Mouse (Mus musculus) midbrain, embryonic 10.5 days (tissue): ENCODE measurements around the gene Mrpl12. TPM values are rescaled to one million over a fixed set of nuclear protein-coding genes. Genes with fewer than 3 reads are reported as not detected.

Experiments used
- DNase-seq: peaks from one replicate; pipeline ENCODE4 v3.0.0-alpha.2; 2017; ENCODE audit warnings: low spot score
- H3K27ac ChIP-seq: fragments of 300-500 bp; sonication (generic); replicated peaks from 2 replicates; pipeline ENCODE4 v1.5.1; 2016; ENCODE audit warnings: mild to moderate bottlenecking
- H3K27me3 ChIP-seq: fragments of 300-500 bp; sonication (generic); 2 replicates; pipeline ENCODE4 v1.6.1; 2016; ENCODE audit warnings: low read depth, mild to moderate bottlenecking; ENCODE audit not compliant: poor library complexity, severe bottlenecking
- H3K36me3 ChIP-seq: fragments of 300-500 bp; sonication (generic); 2 replicates; pipeline ENCODE4 v1.6.1; 2016; ENCODE audit warnings: mild to moderate bottlenecking, moderate library complexity
- H3K4me1 ChIP-seq: fragments of 300-500 bp; sonication (generic); 2 replicates; pipeline ENCODE4 v1.6.1; 2016
- H3K4me3 ChIP-seq: fragments of 300-500 bp; sonication (generic); 2 replicates; pipeline ENCODE4 v1.5.1; 2016; ENCODE audit warnings: mild to moderate bottlenecking, moderate library complexity
- H3K9me3 ChIP-seq: fragments of 300-500 bp; sonication (generic); replicated peaks from 2 replicates; pipeline ENCODE4 v1.6.1; 2016; ENCODE audit warnings: mild to moderate bottlenecking
- WGBS: fragments of 180-500 bp; shearing (Covaris S2); methylation state at CpG from one replicate; pipeline ENCODE4 v1.1.7; 2016; 5-methylcytosine and 5-hydroxymethylcytosine counted together
- polyA plus RNA-seq: library from polyadenylated mRNA; unstranded; fragments of >200 nt; fragmentation: Nextera tagmentation; extraction: Ambion mirVana; gene quantifications from 2 replicates; pipeline ENCODE4 v1.2.1, GENCODE M21; 2016

Mrpl12 gene
- polyA plus RNA-seq, 1 experiment from 2014 or later = 194 TPM

- peak; percentile 65 for DNase-seq
- Histone ChIP-seq H3K36me3 (peaks cover 50% of the 10 kb centered on the region), H3K4me1 (peaks cover 61% of the 10 kb centered on the region), H3K4me3 (0 out of 2 replicates have a peak overlapping the region, but pooled peaks have one; percentile 1), H3K9me3 (no peaks in the 10 kb centered on the region), H3K27ac (no peak overlapping the region), H3K27me3 (no peaks in the 10 kb centered on the region)
- WGBS = 62% methylated on average over 4 of the region's 4 CpGs
Measured at GRCm38 (mm10) chr11:120489054-120489761, 4.8 kb downstream of the Mrpl12 start.

GRCm38 (mm10) chr11:120490291-120491046, 6.1 kb downstream of the Mrpl12 start:
- Histone ChIP-seq H3K27me3 (no peaks in the 10 kb centered on the region), H3K27ac (peak overlapping the region; percentile 91), H3K4me3 (peak overlapping the region; percentile 93), H3K36me3 (peaks cover 60% of the 10 kb centered on the region), H3K4me1 (peaks cover 55% of the 10 kb centered on the region), H3K9me3 (no peaks in the 10 kb centered on the region)
- WGBS = 38% methylated on average over 4 of the region's 4 CpGs
- no peak for DNase-seq

- H3K36me3 ChIP-seq = peaks cover 60% of the 10 kb centered on the region
- peaks cover 49% of the 10 kb centered on the region for H3K4me1 ChIP-seq
- peak within 1 kb of the TSS; percentile 91 for H3K27ac ChIP-seq
- peak; percentile 89 for DNase-seq
- WGBS = under 1% methylated on average over 35 of the region's 35 CpGs
- H3K27me3 ChIP-seq = no peaks in the 10 kb centered on the region
- no peaks in the 10 kb centered on the region for H3K9me3 ChIP-seq
- peak within 1 kb of the TSS; percentile 93 for H3K4me3 ChIP-seq
Measured at GRCm38 (mm10) chr11:120491317-120492023, 7.1 kb downstream of the Mrpl12 start, which contains the start of gene Slc25a10. TSS of gene Slc25a10 (plus strand) at chr11:120491840.

- DNase-seq = peak; percentile 52
- Histone ChIP-seq H3K9me3 (no peaks in the 10 kb centered on the region), H3K27ac (peak overlapping the region; percentile 91), H3K36me3 (peaks cover 60% of the 10 kb centered on the region), H3K4me1 (peaks cover 49% of the 10 kb centered on the region), H3K27me3 (no peaks in the 10 kb centered on the region), H3K4me3 (peak overlapping the region; percentile 93)
- WGBS = under 1% methylated on average over 48 of the region's 48 CpGs
Measured at GRCm38 (mm10) chr11:120492024-120492877, 7.8 kb downstream of the Mrpl12 start.

- 33% methylated on average over 3 of the region's 3 CpGs for WGBS
Measured at GRCm38 (mm10) chr11:120492878-120493203, 8.4 kb downstream of the Mrpl12 start.

GRCm38 (mm10) chr11:120493351-120493750, 8.9 kb downstream of the Mrpl12 start:
- Histone ChIP-seq H3K9me3 (no peaks in the 10 kb centered on the region), H3K27me3 (no peaks in the 10 kb centered on the region), H3K4me3 (peak overlapping the region; percentile 93), H3K4me1 (peaks cover 49% of the 10 kb centered on the region), H3K27ac (peak overlapping the region; percentile 91), H3K36me3 (peaks cover 60% of the 10 kb centered on the region)
- no peak for DNase-seq
- WGBS = 83% methylated on average over 3 of the region's 3 CpGs

More at GRCm38 (mm10) chr11:120492878-120493203, 8.4 kb downstream of the Mrpl12 start:
- Histone ChIP-seq H3K27ac (peak overlapping the region; percentile 91), H3K4me3 (peak overlapping the region; percentile 93), H3K9me3 (no peaks in the 10 kb centered on the region), H3K4me1 (peaks cover 49% of the 10 kb centered on the region), H3K36me3 (peaks cover 60% of the 10 kb centered on the region), H3K27me3 (no peaks in the 10 kb centered on the region)
- DNase-seq = no peak

- 77% methylated on average over 3 of the region's 3 CpGs for WGBS
- H3K36me3 ChIP-seq = peaks cover 60% of the 10 kb centered on the region
Measured at GRCm38 (mm10) chr11:120493911-120494310, 9.5 kb downstream of the Mrpl12 start.

GRCm38 (mm10) chr11:120497436-120497835, 13.0 kb downstream of the Mrpl12 start:
- no peak overlapping the region for H3K4me3 ChIP-seq
- H3K9me3 ChIP-seq = no peaks in the 10 kb centered on the region
- peaks cover 56% of the 10 kb centered on the region for H3K36me3 ChIP-seq
- H3K27ac ChIP-seq = no peak overlapping the region
- DNase-seq = no peak
- peaks cover 18% of the 10 kb centered on the region for H3K4me1 ChIP-seq
- H3K27me3 ChIP-seq = no peaks in the 10 kb centered on the region
- 92% methylated on average over 3 of the region's 3 CpGs for WGBS

More at GRCm38 (mm10) chr11:120493911-120494310, 9.5 kb downstream of the Mrpl12 start:
- no peaks in the 10 kb centered on the region for H3K9me3 ChIP-seq
- H3K4me3 ChIP-seq = no peak overlapping the region
- no peak for DNase-seq
- H3K27ac ChIP-seq = no peak overlapping the region
- no peaks in the 10 kb centered on the region for H3K27me3 ChIP-seq
- H3K4me1 ChIP-seq = peaks cover 49% of the 10 kb centered on the region

GRCm38 (mm10) chr11:120498226-120498625, 13.8 kb downstream of the Mrpl12 start:
- H3K27me3 ChIP-seq = no peaks in the 10 kb centered on the region
- H3K4me1 ChIP-seq = peaks cover 10% of the 10 kb centered on the region
- no peak overlapping the region for H3K27ac ChIP-seq
- no peak overlapping the region for H3K4me3 ChIP-seq
- H3K9me3 ChIP-seq = no peaks in the 10 kb centered on the region
- no peak for DNase-seq
- peaks cover 56% of the 10 kb centered on the region for H3K36me3 ChIP-seq
- 97% methylated on average over 12 of the region's 12 CpGs for WGBS

- H3K4me1 ChIP-seq = peaks cover 4% of the 10 kb centered on the region
- DNase-seq = no peak
- no peaks in the 10 kb centered on the region for H3K27me3 ChIP-seq
- WGBS = 89% methylated on average over 5 of the region's 5 CpGs
- H3K36me3 ChIP-seq = peaks cover 56% of the 10 kb centered on the region
- no peaks in the 10 kb centered on the region for H3K9me3 ChIP-seq
- no peak overlapping the region for H3K4me3 ChIP-seq
- H3K27ac ChIP-seq = no peak overlapping the region
Measured at GRCm38 (mm10) chr11:120498891-120499290, 14.5 kb downstream of the Mrpl12 start.

- no peak for DNase-seq
- 80% methylated on average over 6 of the region's 6 CpGs for WGBS
- Histone ChIP-seq H3K27ac (no peak overlapping the region), H3K4me1 (no peaks in the 10 kb centered on the region), H3K27me3 (no peaks in the 10 kb centered on the region), H3K9me3 (no peaks in the 10 kb centered on the region), H3K4me3 (no peak overlapping the region), H3K36me3 (peaks cover 46% of the 10 kb centered on the region)
Measured at GRCm38 (mm10) chr11:120499894-120500293, 15.5 kb downstream of the Mrpl12 start.

GRCm38 (mm10) chr11:120500357-120500756, 15.9 kb downstream of the Mrpl12 start:
- no peaks in the 10 kb centered on the region for H3K4me1 ChIP-seq
- 26% methylated on average over 3 of the region's 3 CpGs for WGBS
- no peak overlapping the region for H3K4me3 ChIP-seq
- H3K36me3 ChIP-seq = peaks cover 41% of the 10 kb centered on the region
- no peaks in the 10 kb centered on the region for H3K27me3 ChIP-seq
- H3K27ac ChIP-seq = no peak overlapping the region
- H3K9me3 ChIP-seq = no peaks in the 10 kb centered on the region
- no peak for DNase-seq
